Mouse (Mus musculus): Measurements from ENCODE around the gene Gm42372.

Gm42372 gene

GRCm38 (mm10) chr7:17030239-17030638 lies 47.4 kb downstream of the Gm42372 start:
- in situ Hi-C loops (cut with MboI), result no loop called here
